In the genomic region with DNA sequence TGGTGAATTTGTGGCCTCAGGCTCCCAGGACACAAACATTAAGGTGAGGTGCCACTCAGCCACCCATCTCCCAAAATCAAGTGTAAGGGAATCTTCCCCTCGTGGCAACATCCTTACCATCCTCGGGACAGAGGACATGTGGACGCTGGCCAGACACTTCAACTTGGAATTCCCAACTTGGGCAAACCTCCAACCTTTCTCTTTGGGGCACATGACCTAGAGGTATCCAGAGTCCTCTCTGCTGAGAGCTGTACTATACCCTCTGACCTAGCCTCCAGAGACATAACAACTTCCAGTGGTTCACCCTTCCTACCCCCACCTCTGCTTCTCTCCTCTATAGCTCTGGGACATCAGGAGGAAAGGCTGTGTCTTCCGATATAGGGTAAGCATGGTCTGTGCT, we compare ENCODE assay signal across 28 mouse cellular contexts. TPM values are rescaled to one million over a fixed set of nuclear protein-coding genes. Genes with fewer than 3 reads are reported as not detected.
A peak's percentile ranks its signal among the peaks of the same experiment; 100 is the strongest.
DNase-seq lines count a peak whose midpoint lies in the region; ATAC-seq and TF ChIP-seq lines count a peak whose summit lies in the region.
"Had no signal": no experiment of that assay in that cellular context is flagged by ENCODE, and none has a peak within 500 bp of the region (broad histone marks: within the 10 kb centered on the region; RNA-seq: fewer than 3 reads in every experiment).

No protein-coding gene starts in this region.

- peak; percentile 62 for ATAC-seq in heart, postnatal 0 days (ENCODE audit: insufficient read depth, low read depth)
- ATAC-seq: forebrain, embryonic 14.5 days; hindbrain, postnatal 0 days; intestine, embryonic 15.5 days; liver, embryonic 12.5 days; liver, postnatal 0 days; Patski had no signal

- no peak overlapping the region for H3K4me2 ChIP-seq in heart, postnatal 0 days (ENCODE audit: low read depth, low read length)
- H3K4me2 ChIP-seq: embryonic facial prominence, embryonic 12.5 days; hindbrain, embryonic 12.5 days; intestine, embryonic 15.5 days; liver, embryonic 12.5 days; neural tube, embryonic 15.5 days; stomach, embryonic 15.5 days had no signal

- H3K4me1 ChIP-seq in heart, postnatal 0 days (ENCODE audit: control insufficient read depth, insufficient read depth): peaks cover 11% of the 10 kb centered on the region
- H3K4me1 ChIP-seq in kidney, adult 2 months (ENCODE audit: control insufficient read depth, insufficient read depth, low read length): peaks cover 10% of the 10 kb centered on the region
- H3K4me1 ChIP-seq: embryonic facial prominence, embryonic 12.5 days; hindbrain, embryonic 12.5 days; intestine, embryonic 15.5 days; neural tube, embryonic 15.5 days; stomach, embryonic 15.5 days had no signal

- H3K36me3 ChIP-seq in heart, postnatal 0 days (replicated peaks; ENCODE audit: control insufficient read depth, insufficient read depth, low read length): peaks cover 53% of the 10 kb centered on the region
- H3K36me3 ChIP-seq in kidney, adult 2 months (ENCODE audit: control insufficient read depth, insufficient read depth, low read length): no peaks in the 10 kb centered on the region

- no peak overlapping the region for H3K4me3 ChIP-seq in heart, postnatal 0 days (ENCODE audit: low read depth, low read length)
- H3K4me3 ChIP-seq in kidney, adult 2 months (ENCODE audit: insufficient read depth, low read depth, low read length): peak overlapping the region; percentile 12; the same call in 1 of the 2 replicates
- H3K4me3 ChIP-seq: embryonic facial prominence, embryonic 12.5 days; hindbrain, embryonic 12.5 days; intestine, embryonic 15.5 days; liver, embryonic 12.5 days; neural tube, embryonic 15.5 days; stomach, embryonic 15.5 days had no signal

- H3K27me3 ChIP-seq in heart, postnatal 0 days (ENCODE audit: control insufficient read depth, insufficient read depth, low read length): no peaks in the 10 kb centered on the region
- H3K27me3 ChIP-seq in kidney, adult 2 months (replicated peaks; ENCODE audit: control insufficient read depth, insufficient read depth, low read length): no peaks in the 10 kb centered on the region
- H3K27me3 ChIP-seq: embryonic facial prominence, embryonic 12.5 days; hindbrain, embryonic 12.5 days; intestine, embryonic 15.5 days; liver, embryonic 12.5 days; neural tube, embryonic 15.5 days; Patski; stomach, embryonic 15.5 days had no signal

- intact Hi-C loops in heart, postnatal 36 days (cut with DNase I): no loop called here

- no peak for TF ChIP-seq CTCF in heart, postnatal 0 days (IDR thresholded peaks at IDR 0.05; ENCODE audit: low read depth)
- TF ChIP-seq CTCF in kidney, adult 2 months (conservative IDR thresholded peaks at IDR 0.05; ENCODE audit: insufficient read depth, insufficient read length, low read depth, low read length): no peak

- H3K9me3 ChIP-seq in heart, postnatal 0 days (replicated peaks; ENCODE audit: control insufficient read depth, low read length): no peaks in the 10 kb centered on the region
- H3K9me3 ChIP-seq: embryonic facial prominence, embryonic 12.5 days; hindbrain, embryonic 12.5 days; intestine, embryonic 15.5 days; liver, embryonic 12.5 days; neural tube, embryonic 15.5 days; stomach, embryonic 15.5 days had no signal

- 38% methylated on average over 4 of the region's 4 CpGs for WGBS in heart, postnatal 0 days
- WGBS in kidney, adult 2 months: 51% methylated on average over 4 of the region's 4 CpGs

- H3K9ac ChIP-seq in heart, postnatal 0 days (replicated peaks; ENCODE audit: low read depth, low read length): no peak overlapping the region
- H3K9ac ChIP-seq: embryonic facial prominence, embryonic 12.5 days; hindbrain, embryonic 12.5 days; intestine, embryonic 15.5 days; liver, embryonic 12.5 days; liver, postnatal 0 days; neural tube, embryonic 15.5 days; stomach, embryonic 15.5 days had no signal

- H3K27ac ChIP-seq in heart, postnatal 0 days (ENCODE audit: low read depth): peak overlapping the region; percentile 30; the same call in 1 of the 2 replicates
- peak overlapping the region; percentile 62 for H3K27ac ChIP-seq in kidney, adult 2 months (ENCODE audit: insufficient read depth, low read depth, low read length)
- H3K27ac ChIP-seq: embryonic facial prominence, embryonic 12.5 days; hindbrain, embryonic 12.5 days; hindbrain, postnatal 0 days; intestine, embryonic 15.5 days; liver, embryonic 12.5 days; macrophage; neural tube, embryonic 15.5 days; stomach, embryonic 15.5 days had no signal

- DNase-seq in heart, postnatal 0 days (ENCODE audit: low spot score): no peak
- no peak for DNase-seq in heart, postnatal 36 days
- peak; percentile 94 for DNase-seq in kidney, adult 2 months
- DNase-seq in kidney, postnatal 4 days: no peak
- peak; percentile 94 for DNase-seq in kidney, adult 9 months
- peak; percentile 83 to 86 for DNase-seq in kidney, postnatal 25 days
- no peak for DNase-seq in layer of hippocampus, postnatal 25 days (ENCODE audit: extremely low spot score in 1 of 2, low spot score in 1 of 2)
- DNase-seq: adrenal gland, postnatal 25 days; cerebellum, adult 11-12 months; cerebellum, adult 9-11 months; embryo, embryonic 11 days; gastrocnemius, postnatal 36 days; heart, adult 18-20 months; liver, postnatal 0 days; midbrain, embryonic 14.5 days; right cerebral cortex, postnatal 25 days had no signal

- no peak for TF ChIP-seq POLR2A in kidney, adult 2 months (IDR thresholded peaks at IDR 0.05; ENCODE audit: low read depth, low read length)

- TF ChIP-seq EP300 in heart, postnatal 0 days (IDR thresholded peaks at IDR 0.05; ENCODE audit: low read depth): no peak

RNA-seq across cellular contexts. Expression of gene Katnb1, which starts 12.6 kb away (rescaled TPM):
- total RNA-seq in heart, postnatal 0 days (2014; rRNA removed; ENCODE audit: low replicate concordance): 10.7 and 20.5 TPM in 2 replicates
- 8.2 and 10.2 TPM in 2 replicates for polyA plus RNA-seq in heart, postnatal 0 days (2015; fragmentation: Nextera tagmentation; extraction: Ambion mirVana)
- 1 to 10 TPM; 7.2 to 7.5 TPM for total RNA-seq in heart, postnatal 36 days (2021)
- polyA plus RNA-seq in kidney, adult 2 months (2012; rRNA removed): 22.2 and 23.7 TPM in 2 replicates
- total RNA-seq in layer of hippocampus, postnatal 25 days (2021): 10 to 100 TPM; 40.1 to 45.4 TPM

RNA-seq across cellular contexts. Expression of gene Drc7, which starts 38.7 kb away (rescaled TPM):
- total RNA-seq in heart, postnatal 0 days (2014; rRNA removed; ENCODE audit: low replicate concordance): not detected in 2 replicates
- polyA plus RNA-seq in heart, postnatal 0 days (2015; fragmentation: Nextera tagmentation; extraction: Ambion mirVana): 0.12 TPM in 1 of 2 replicates, not detected in the other
- not detected for total RNA-seq in heart, postnatal 36 days (2021)
- 0.05 and 0.10 TPM in 2 replicates for polyA plus RNA-seq in kidney, adult 2 months (2012; rRNA removed)
- total RNA-seq in layer of hippocampus, postnatal 25 days (2021): 1 to 10 TPM; 1.4 to 1.5 TPM
- total RNA-seq: adrenal gland, postnatal 25 days; gastrocnemius, adult 18-20 months; gastrocnemius, postnatal 36 days; heart, adult 18-20 months had no signal
- polyA plus RNA-seq: heart, embryonic 14.5 days; intestine, embryonic 15.5 days; macrophage had no signal

Comparison
In these comparisons a context has a peak if more than half of its experiments do, and no peak if none do; other contexts are left out.
1. DNase-seq: peak in kidney, adult 2 months (single experiment), kidney, adult 9 months (single experiment) and kidney, postnatal 25 days (2 of 2); none in heart, postnatal 0 days (single experiment), heart, postnatal 36 days (0 of 2), kidney, postnatal 4 days (0 of 2) and layer of hippocampus, postnatal 25 days (0 of 2).